Mouse (Mus musculus) gastrocnemius, postnatal 10 days (tissue): ENCODE results near the gene Set. TPM values are rescaled to one million over a fixed set of nuclear protein-coding genes. Genes with fewer than 3 reads are reported as not detected.
A peak's percentile ranks its signal among the peaks of the same experiment; 100 is the strongest.

Experiments
- DNase-seq: peaks from one replicate; pipeline ENCODE4 v3.0.0; 2021; ENCODE audit warnings: mixed read lengths
- total RNA-seq, 2 experiments: library from RNA; stranded (reverse); gene quantifications; 2 replicates each; pipeline ENCODE4 v1.2.3; 2021

The Set gene
- total RNA-seq, 2 experiments from 2014 or later, result 128 to 134 TPM

DNA sequence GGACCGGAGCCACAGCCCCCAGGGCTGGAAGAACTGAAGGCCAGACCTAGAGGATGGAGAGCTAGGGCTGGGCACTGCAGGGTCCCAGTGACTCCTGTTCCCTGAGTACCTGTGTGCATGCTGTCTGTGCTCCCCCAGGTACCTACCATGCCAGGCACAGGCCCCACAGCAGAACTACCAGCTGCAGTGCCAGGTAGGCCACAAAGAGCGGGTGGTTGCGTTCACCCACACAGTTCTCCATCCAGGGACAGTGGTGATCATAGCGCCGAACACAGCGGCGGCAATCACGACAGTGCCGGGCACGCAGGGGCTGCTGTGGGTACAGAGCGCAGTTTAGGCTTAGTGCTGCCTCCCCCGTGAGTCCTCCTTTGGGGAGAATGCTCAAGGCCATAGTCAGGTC lies 34.3 kb downstream of the Set start:
- no peak for DNase-seq

DNA sequence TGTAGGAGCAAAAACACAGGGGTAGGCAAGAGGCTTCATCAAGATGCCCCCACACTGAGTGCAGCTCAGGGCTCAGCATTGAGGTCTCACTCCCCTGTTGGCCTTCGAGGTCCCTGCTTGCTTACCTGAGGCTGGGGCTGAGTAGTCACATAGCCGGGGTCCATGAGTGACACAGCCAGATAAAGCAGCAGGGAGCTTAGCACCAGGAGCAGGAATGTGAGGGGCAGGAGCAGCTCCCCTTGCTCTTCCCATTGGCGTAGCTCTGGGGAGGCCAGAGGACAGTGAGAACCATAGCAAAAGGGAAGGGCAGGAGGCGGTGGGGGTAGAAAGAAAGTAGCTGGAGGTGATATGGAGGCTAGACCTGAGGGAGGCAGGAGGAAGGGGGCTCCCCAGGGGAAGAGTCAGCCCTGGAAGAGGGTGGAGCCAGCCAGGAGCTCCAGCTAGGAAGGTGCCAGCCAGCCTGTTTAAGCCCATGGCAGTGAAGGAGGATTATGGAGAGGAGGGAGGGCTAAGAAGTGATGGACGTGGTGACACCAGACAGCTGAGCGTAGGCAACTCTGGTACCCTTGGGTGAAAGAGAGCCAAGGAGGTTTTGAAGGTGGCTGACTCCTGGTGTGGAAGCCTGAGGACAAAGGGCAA lies 35.2 kb downstream of the Set start:
- DNase-seq, result no peak

DNA sequence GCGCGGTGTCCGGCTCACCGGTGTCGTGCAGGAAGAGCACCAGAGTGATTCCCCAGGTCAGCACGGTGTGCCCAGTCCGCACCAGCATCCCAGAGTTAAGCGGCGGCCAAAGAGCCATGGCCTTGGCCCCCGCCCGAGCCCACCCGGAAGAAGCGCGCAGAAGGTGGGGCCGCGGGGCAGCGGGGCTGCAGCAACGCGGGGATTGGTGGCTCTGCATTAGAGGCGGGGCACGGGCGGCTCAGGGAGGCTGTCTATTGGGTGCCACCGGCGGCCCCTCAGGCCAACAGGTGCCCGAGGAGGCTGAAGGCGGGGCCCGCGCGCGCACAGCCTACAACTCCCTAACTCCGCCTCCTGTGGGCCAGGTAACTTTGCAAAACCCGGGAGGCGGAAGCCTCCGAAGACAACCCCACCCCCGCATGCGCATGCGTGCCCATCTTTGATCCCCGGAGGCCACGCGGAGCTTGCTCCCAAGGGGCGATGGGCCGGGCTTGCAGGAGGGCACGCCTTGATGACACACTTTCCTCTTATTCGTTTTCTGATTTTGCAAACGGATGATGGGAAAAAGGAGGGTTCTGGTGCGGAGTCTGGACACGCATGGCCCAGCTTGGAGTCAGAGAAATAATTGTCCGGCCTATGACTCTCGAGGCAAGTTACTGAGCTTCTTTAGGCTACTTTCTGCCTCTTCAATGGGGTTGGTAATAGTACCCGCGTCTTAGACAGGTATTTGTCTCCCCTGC lies 36.5 kb downstream of the Set start, which contains the start of gene Zdhhc12:
TSS of gene Zdhhc12 (minus strand) at position 178 of the 737 bp plus-strand sequence.
- DNase-seq, result peak; percentile 83

DNA sequence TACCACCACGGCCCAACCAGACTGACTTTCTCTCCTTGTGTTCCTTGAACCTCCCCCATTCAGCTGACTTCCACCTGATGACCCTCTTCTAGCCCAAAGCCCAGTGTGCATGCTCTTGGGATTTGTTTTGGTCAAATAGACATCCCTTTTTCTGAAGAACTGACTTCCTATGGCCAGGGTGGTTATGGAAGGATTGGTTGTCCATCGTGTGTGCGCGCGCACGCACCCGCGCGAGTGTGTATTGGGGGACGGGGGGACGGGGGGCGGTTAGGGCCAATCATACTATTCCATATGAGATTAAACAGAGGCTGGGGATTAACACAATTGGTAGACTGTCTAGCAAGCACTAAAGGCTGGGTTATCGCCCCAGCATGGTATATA lies 37.0 kb downstream of the Set start:
- no peak for DNase-seq

DNA sequence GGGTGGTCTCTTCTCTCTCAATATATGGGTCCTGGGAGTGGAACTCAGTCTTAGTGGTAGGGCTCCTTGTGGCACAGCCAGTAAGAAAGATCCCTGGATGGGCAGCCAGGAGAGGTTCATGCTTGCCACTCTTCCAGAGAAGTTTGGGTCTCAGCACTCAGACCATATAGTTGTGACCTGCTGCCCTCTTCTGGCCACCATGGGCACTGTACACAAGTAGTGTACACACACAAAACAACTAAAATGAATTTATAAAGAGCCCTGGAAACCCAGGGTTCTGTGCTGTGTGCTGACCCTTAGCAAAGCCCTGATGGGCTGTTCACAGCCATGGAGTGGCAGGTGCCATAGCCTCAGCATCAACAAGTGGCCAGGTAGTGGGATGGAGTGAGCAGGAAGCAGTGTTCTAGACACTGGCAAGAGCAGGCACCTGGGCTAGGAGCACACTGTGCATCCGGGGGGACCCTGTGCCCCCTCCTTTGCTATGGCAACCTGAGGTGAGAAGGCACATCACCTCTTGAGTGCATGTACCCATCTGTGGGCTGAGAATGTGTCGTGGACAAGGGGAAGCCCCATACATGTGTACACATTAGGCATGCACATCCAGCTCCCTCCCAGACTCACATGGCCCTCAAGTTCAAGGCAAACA lies 38.8 kb downstream of the Set start:
- peak; percentile 62 for DNase-seq

DNA sequence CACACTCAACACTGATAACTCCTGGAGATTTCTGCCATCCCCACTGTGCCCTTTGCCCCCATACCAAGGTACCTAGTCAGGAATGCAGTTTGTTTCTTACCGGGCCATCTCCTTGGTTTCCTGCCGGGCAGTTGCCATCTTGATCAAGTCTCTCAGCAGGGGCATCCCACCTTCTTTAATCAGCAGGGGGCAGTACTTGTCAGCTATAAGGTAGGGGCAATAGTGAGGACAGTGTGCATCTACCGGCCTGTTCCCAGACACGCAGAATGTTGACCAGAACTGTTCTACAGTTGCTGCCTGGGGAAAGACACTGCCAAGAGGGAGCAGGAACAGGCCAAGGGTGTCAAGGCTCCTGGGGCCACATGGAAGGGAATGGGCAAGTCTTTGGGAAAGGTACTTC lies 43.0 kb downstream of the Set start:
- no peak for DNase-seq

DNA sequence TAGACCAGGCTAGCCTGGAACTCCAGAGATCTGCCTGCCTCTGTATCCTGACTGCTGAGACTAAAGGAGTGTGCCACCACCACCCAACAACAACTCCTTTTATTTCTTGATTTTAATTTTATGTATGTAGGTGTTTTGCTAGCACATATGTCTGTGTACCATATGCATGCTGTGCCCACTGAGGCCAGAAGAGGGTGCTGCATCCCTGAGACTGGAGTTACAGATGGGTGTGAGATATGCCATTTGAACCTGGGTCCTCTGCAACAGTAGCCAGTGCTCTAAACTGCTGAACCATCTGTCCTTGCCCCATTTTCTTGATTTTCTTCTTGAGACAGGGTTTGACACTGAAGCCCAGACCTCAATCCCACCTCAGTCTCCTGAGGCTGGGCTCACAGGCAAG lies 49.2 kb downstream of the Set start:
- peak; percentile 42 for DNase-seq

DNA sequence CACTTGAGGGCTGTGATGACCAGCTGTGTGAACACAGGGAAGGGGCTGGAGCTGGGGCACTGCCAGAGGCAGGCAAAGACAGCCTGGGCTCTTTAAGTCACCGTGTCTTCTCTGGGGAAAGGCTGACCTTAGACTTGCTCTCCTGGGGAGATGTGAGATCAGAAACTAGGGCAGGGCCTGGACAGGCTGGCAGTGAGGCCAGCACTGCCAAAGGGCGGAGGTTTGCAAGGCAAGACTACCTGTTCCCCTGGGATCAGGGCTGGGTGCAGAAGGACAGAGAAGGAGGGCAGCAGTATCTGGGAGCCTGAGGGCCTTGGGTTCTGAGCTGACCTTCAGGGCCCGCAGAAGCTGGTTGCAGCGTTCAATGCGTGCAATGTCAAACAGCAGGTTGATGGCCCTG lies 50.5 kb downstream of the Set start:
- no peak for DNase-seq

DNA sequence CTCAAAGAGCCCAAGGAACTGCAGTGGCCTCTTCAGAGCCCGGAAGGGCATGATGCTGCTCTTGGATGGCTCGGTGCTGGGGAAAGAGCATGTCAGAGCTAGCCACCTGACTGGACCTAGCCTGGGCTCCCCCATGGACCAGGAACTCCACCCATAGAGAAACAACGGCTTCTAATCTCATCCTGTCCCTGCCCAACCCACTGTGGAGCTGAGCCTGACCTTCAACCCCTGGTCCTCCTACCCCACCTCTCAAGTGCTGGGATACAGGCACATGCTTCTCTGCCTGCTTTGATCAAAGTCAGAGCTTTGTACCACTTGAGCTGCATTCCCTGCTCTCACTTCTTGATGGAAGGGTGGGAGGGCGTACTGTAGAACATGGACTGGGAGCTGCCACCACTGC lies 51.1 kb downstream of the Set start:
- no peak for DNase-seq

DNA sequence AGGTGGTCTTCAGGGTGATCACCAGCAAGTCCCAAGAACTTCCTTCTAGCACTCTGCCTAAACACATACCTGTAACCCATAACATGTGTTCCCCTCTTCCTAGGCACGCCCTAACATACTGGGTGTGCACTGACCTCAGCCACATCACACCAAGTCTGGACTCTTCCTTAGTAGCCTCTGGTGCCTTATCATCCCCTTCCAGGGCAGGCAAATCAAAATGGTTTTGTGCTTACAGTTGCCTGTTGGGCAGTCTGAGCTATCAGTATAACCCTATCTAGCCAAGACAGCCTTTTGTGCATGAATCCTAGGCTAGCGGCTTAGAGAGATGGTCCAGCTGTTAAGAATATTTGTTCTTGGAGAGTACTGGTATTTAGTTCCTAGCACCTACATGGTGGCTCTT lies 54.3 kb downstream of the Set start:
- no peak for DNase-seq

DNA sequence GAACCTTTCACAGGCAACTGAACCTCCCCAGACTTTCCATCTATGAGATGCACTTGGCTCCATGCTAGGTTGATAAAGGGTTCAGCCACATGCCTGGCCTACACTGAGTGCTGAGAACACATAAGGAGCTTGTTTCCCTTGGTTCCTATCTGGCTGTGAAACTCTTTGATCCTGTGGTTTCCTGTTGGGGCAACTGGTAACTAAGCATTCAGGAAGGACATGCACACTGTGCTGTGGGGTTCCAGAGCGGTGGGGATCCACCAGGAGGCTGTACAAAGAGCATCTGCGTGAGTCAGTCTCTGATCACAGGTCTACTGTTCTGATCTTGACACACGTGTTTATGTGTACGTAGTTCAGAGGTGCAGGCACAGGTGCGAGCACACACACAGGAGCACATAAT lies 55.4 kb downstream of the Set start:
- no peak for DNase-seq

DNA sequence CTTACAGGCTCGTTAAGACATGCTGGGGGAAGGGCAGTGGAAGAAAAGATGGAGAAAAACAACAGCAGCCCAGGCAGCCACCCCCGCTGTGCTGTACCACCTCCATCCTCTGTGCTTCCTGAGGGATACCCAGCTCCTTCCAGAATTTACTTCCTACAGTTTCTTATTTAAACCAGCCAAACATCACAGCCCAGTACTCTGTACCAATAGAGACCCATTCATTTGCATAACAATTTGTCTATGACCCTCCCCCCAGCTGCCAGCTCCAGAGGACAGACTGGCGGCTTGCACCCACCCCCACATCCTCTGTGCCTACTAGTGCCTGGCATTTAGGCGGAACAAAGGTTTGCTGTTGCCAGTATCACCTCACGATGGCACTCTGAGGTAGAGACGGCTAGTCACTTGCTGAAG lies 62.5 kb downstream of the Set start:
- no peak for DNase-seq

DNA sequence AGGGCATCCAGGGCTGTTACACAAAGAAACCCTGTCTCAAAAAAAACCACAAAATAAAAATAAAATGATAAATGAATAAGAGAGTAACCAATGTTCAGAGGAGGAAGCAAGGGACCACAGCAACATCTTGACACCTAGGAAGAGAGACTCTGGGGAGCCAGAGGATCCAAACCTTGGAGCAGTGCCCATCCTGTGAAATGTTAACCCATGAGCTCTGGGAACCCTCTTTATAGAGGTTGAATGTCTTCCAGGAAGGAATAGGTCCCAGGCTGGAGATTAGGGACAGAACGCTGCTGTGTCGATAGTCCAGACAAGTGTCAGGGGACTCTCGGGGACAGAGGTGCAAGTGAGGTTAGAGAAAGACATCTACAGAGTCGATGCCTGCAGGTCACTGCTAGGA lies 63.1 kb downstream of the Set start:
- DNase-seq, result no peak

Other genes starting within 250 kb of the Set start
- gene Urm1, start 237.3 kb upstream of the Set start, total RNA-seq, result 10 to 100 TPM; 25.4 to 28.6 TPM
- 10 to 100 TPM; 28.3 to 39.0 TPM for gene Cercam, start 188.2 kb upstream of the Set start, total RNA-seq
- 10 to 100 TPM; 21.3 to 29.7 TPM for gene Odf2, start 168.2 kb upstream of the Set start, total RNA-seq
- gene Gle1, start 122.0 kb upstream of the Set start, total RNA-seq, result 10 to 100 TPM; 20.9 to 21.7 TPM
- gene Sptan1, start 91.8 kb upstream of the Set start, total RNA-seq, result 100 to 1,000 TPM; 103 to 127 TPM
- gene Wdr34, start 8.5 kb upstream of the Set start, total RNA-seq, result 1 to 10 TPM; 4.7 to 5.4 TPM
- gene Pkn3, start 20.3 kb downstream of the Set start, total RNA-seq, result 1 to 10 TPM; 4.5 to 8.3 TPM
- gene Zdhhc12, start 36.3 kb downstream of the Set start, total RNA-seq, result 1 to 10 TPM; 3.4 to 4.2 TPM
- gene Zer1, start 67.2 kb downstream of the Set start, total RNA-seq, result 10 to 100 TPM; 18.9 to 21.7 TPM
- 10 to 100 TPM; 14.0 to 18.0 TPM for gene Tbc1d13, start 76.4 kb downstream of the Set start, total RNA-seq
- gene Endog, start 114.1 kb downstream of the Set start, total RNA-seq, result 10 to 100 TPM; 31.1 to 36.6 TPM
- gene Spout1, start 121.1 kb downstream of the Set start, total RNA-seq, result 1 to 10 TPM; 7.4 to 7.6 TPM
- gene Kyat1, start 148.5 kb downstream of the Set start, total RNA-seq, result 10 to 100 TPM; 13.6 to 16.0 TPM
- 10 to 100 TPM; 21.2 to 22.1 TPM for gene Lrrc8a, start 180.3 kb downstream of the Set start, total RNA-seq
- under 1 TPM; 0.42 to 0.86 TPM for gene Gm28035, start 183.2 kb downstream of the Set start, total RNA-seq
- 10 to 100 TPM; 11.3 to 12.4 TPM for gene Phyhd1, start 208.8 kb downstream of the Set start, total RNA-seq
- gene Gm28038, start 223.7 kb downstream of the Set start, total RNA-seq, result not detected
- gene Dolk, start 229.0 kb downstream of the Set start, total RNA-seq, result 10 to 100 TPM; 17.3 to 18.3 TPM
- 10 to 100 TPM; 15.9 to 18.1 TPM for gene Nup188, start 229.0 kb downstream of the Set start, total RNA-seq